Mouse (Mus musculus) left cerebral cortex, postnatal 4 days (tissue): ENCODE data around the gene Uvrag. TPM values are rescaled to one million over a fixed set of nuclear protein-coding genes. Genes with fewer than 3 reads are reported as not detected.
"Not testable (repeated sequence)": the region's sequence is repeated elsewhere in the genome, so short reads cannot be mapped to it uniquely, and the experiment has no call there.

Source experiments
- DNase-seq: peaks from one replicate; pipeline ENCODE4 v3.0.0-alpha.2; 2022
- intact Hi-C: fragments of 180-260 bp; cut with DNase I; formaldehyde crosslinking; loops from one replicate; pipeline ENCODE4 v1.15.1; 2025
- total RNA-seq, 2 experiments: library from RNA; stranded (reverse); gene quantifications; 2 replicates each; pipeline ENCODE4 v1.2.3; 2021

The Uvrag gene
- total RNA-seq, 2 experiments from 2014 or later: 36.3 to 37.4 TPM

- intact Hi-C loops: no loop called here
- DNase-seq: no peak
Measured at GRCm38 (mm10) chr7:99067710-99068109, 73.2 kb downstream of the Uvrag start.

DNA sequence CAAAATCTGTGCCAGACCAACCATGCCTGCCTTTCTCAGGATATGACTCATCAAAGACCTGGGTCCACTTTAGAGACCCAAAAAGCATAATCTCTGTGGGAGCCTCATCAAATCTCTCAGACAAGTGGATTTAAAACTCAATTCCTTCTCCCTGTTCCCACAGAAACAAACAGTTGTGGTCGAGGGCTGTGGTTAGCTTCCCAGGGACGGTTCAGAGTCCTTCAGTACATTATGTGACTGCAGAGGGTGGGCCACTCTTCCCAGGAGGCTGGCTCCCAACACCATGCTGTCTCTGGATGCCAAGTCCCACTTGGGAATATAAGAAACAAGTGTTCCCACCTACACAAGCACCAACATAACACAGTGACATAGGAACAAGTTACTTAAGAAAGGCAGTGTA, 75.0 kb downstream of the Uvrag start:
- intact Hi-C loops: no loop called here
- DNase-seq: no peak

DNA sequence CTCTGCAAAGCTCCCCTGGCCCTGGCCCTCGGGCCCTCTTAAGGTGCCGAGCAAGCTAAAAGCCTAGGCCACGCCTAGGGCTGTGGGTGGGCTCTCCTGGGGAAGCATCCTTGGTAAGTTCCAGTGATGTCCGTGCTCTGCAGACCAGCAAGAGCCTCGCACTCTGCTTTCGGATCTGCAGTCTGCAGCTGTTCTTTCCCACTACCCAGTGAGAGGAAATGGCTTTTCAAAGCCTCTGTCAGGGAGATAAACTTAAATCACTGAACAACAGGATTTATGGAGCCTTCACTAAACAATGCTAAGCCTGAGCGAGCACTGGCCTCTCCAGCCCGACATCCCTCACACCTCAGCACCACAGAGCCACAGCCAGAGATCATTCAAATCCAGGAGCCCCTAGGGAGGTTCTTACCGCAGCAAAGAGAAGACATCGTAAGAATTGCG, 75.5 kb downstream of the Uvrag start:
- intact Hi-C loops: no loop called here
- no peak for DNase-seq

DNA sequence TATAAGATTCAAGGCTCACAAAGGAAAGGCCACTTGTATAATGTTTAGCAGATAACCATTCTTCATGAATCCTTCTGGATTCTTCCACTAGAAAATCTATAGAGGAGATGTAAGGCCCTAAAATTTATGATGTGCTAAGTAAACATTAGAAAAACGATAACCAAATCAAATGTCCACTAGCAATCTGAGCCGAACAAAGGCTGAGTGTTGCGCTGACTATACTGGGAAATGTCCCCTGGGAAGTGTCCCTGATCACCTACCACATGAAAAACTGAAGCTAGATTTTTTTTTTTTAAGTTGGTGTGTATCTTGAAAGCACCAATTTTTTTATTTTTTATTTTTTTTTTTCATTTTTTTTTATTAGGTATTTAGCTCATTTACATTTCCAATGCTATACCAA, 76.1 kb downstream of the Uvrag start:
- no peak for DNase-seq
- intact Hi-C loops: no loop called here

DNA sequence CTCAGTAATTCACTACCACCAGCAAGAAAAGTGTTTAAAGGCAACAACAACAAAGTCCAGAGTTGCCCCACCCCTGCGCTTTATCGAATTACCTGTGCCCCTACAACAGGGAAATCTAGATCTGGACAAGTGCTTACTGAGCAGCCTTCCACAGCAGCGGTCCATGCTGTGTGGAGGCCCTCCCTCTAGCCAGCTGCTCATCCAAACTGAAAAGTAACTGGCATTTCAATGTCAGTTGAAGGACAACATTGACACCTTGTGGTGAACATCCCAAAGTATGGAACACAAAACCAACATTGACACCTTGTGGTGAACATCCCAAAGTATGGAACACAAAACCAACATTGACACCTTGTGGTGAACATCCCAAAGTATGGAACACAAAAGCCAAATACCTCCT, 78.7 kb downstream of the Uvrag start:
- DNase-seq, intact Hi-C loops: not testable (repeated sequence)

DNA sequence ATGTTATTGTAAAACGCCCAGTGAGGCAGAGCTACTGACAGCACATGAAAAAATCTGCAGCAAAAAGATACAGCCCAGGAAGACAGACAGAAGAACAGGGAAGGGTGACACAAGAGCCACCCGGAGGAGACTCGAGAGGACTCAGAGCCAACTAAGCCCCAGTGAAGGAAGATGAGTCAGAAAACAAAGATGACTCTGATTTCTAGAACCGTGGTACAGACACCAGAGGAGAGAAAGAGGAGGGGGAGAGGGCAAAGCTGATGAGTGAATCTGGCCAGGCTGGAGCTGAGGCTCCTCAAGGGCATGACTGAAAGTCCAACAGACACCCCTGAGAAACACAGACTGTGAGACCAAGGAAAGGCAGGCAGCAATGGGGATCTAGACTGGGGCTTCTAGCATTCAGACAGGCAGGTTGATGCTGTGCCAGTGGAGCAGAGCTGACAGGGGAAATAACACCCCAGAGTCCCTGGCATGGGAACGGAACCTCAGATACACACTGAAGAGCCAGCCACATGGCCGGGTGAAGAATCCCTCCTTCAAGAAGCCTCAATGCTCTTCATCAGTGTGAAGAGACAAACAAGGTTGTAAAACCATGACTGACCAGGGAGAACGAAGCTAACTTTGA, 79.8 kb downstream of the Uvrag start:
- intact Hi-C loops: no loop called here
- DNase-seq: no peak

GRCm38 (mm10) chr7:99060476-99060875, 80.5 kb downstream of the Uvrag start:
- intact Hi-C loops: no loop called here
- no peak for DNase-seq

GRCm38 (mm10) chr7:99059934-99060333, 81.0 kb downstream of the Uvrag start:
- DNase-seq: no peak
- intact Hi-C loops: no loop called here

DNA sequence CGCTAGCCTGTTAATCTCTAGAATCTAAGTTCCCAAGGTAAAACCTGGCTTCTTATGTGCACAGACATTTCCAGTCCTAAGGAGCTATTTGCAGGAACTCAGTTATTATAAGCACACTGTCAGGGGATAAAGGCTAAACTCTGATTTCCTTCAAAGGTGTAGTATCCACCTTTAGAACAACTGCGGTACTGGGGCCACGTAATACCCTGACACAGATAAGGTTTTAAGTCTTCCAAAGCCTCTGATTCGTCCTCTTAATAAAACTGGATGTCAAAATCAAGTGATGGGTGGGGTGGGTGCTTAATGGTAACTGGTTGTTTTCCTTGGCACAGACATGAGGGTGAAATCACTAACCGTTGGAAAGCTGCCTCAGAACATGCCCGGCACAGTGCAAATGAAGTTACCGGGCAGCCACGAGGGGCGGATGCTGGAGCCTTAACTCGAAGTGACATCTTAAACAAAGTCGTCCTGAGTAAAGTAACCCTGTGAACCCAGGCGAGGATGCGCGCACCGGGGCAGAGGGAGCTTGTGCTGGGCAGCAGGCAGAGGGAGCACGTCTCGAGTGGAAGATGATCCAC, 83.8 kb downstream of the Uvrag start:
- DNase-seq: no peak
- intact Hi-C loops: no loop called here

- DNase-seq: no peak
- intact Hi-C loops: no loop called here
Measured at GRCm38 (mm10) chr7:99053626-99054025, 87.3 kb downstream of the Uvrag start.

DNA sequence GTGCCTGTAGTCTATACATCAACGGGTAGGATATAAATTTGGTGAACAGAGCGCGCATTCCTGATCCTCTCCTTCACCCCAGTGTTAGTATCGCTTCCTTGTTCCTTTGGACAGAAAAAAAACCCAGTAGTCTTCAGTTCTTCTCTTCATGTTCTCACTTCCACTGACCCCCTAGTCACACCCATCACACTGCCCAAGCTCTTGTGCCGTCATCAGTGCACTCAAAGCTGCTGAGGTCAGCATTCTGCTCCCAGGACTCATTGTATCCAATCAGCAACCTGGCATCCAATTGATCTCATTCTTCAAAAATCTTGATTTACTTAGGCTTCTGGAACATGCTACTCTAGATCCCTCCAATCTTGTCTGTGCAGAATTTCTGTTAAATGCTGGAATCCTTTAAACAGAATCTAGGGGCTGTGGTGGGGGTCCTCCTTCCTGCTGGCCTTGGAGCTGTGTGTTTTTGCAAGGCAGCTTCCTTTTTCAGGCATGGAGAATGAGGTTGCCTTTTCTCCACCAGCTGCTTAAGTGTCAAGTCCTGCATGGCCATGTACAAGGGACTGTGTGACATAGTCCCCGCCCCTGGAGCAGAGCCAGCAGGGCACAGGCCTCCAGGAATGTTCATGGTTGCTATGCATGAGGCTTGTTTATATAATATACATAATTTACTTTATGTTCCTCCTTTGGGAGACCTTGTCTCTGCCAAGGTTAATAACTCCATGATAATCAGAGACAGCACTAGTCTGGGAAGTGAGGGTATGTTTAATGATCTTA, 88.3 kb downstream of the Uvrag start:
- DNase-seq: no peak
- intact Hi-C loops: no loop called here

DNA sequence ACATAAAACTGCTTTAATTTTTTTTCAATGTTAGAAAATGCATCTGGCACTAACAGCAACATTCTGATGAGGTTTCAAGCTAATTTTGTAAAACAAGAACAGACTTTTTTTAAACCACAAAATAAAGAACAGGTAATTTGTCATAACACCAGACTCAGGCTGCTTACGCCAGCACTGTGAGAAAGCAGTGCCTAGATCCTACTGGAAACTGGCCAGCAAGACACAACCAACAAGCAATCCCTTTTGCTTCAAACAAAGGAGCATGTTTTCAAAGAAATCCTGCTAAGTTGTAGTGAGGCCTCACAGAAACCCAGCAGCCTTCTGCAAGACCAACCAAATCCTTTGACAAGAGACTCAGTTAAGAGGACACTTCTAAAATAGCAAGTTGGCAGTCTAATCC, 90.1 kb downstream of the Uvrag start:
- DNase-seq: no peak
- intact Hi-C loops: no loop called here

GRCm38 (mm10) chr7:99049897-99050296, 91.0 kb downstream of the Uvrag start:
- no peak for DNase-seq
- intact Hi-C loops: no loop called here

DNA sequence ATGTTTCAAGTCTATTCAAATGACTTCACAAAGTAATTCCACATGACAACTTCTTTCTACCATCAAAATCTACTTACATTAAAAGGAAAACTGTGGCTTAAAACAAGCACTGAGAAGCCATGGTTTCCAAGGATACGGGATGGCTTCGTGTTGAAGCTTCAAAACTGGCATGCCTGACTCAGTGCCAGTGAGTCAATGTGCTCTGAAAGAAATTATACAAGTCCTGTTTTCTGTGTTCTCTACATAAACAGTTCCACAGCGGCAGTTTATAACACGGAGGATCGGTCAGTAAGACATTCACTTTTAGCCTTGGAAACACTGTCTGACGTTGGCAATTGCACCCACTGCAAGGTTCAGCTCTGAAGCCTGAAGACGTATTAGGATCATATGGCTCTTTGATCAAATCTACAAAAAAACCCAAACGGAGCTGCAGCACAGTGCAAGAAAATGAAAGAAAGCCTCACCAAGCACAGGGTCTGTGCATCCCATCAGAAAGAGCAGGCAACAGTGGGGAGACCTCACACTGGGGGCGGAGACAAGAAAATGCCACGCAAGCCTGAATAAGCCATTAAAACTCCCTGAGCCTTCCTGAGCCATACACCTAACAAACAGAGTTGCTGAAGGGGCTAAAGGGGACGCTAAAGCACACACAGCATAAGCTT, 94.3 kb downstream of the Uvrag start:
- intact Hi-C loops: no loop called here
- DNase-seq: no peak

- intact Hi-C loops: no loop called here
- no peak for DNase-seq
Measured at GRCm38 (mm10) chr7:99045525-99045924, 95.4 kb downstream of the Uvrag start.

GRCm38 (mm10) chr7:99043923-99044322, 97.0 kb downstream of the Uvrag start:
- no peak for DNase-seq

DNA sequence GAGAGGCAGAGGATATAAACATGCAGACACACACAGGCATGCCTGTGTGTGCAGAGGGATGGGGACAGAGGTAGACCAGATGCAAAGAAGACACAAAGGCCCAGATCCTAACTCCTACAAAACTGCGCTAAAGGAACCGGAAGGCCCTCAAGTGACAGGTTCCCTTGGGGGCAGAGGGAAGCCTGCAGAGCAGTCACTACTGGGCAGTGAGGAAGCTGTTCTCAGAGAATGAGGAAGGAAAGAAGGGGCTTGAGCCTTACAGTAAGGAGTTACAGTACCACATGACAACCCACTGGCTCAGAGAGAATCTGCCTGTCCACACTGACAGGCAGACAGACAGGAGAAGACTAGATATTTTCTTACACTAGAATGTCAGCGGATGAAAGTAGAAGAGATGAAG, 97.6 kb downstream of the Uvrag start:
- intact Hi-C loops: no loop called here
- DNase-seq: no peak

More at GRCm38 (mm10) chr7:99043923-99044322, 97.0 kb downstream of the Uvrag start:
- intact Hi-C loops: no loop called here

GRCm38 (mm10) chr7:99041818-99042217, 99.1 kb downstream of the Uvrag start:
- DNase-seq: no peak
- intact Hi-C loops: no loop called here

DNA sequence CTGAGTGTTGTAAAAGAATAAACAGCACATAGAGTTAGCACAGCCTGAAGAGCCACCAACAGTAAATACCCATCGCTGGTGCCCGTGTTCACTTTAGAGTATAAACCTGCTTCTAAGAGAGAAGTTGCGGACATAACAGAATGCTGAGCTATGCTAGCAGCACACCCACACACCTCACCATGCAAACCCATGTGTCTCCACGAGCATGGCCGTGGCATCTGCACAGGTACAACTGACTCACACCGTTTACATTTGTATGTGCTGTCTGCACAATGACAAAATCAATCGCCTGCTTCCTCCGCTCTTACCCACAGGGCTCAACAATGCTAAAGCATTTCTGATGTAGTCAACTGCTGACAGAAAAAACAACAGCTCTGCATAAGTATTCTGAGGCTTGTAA, 101.0 kb downstream of the Uvrag start:
- intact Hi-C loops: no loop called here
- DNase-seq: no peak

- no peak for DNase-seq
- intact Hi-C loops: no loop called here
Measured at GRCm38 (mm10) chr7:99036284-99036683, 104.7 kb downstream of the Uvrag start.

- no peak for DNase-seq
- intact Hi-C loops: no loop called here
Measured at GRCm38 (mm10) chr7:99034909-99035308, 106.0 kb downstream of the Uvrag start.

DNA sequence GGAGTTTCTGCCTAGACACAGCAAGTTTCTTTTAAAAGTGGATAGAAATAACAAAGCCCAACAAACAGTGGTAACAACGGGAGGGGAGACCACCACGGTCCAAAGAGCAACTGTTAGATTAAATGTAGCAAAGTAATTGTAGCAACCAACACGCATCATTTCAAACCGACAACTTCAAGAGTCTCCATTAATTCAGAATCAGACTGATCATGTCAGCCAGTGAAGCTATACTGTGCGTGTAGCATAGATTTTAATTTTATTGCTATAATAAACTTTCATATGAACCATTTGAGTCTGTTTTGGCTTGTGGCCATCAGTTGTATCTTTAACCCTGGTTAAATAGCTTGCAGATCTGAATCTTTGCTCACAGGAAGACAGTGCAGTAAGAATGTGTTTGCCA, 107.1 kb downstream of the Uvrag start:
- no peak for DNase-seq
- intact Hi-C loops: no loop called here
